Mouse (Mus musculus) kidney, postnatal 0 days (tissue): ENCODE data around the gene Npr3. TPM values are rescaled to one million over a fixed set of nuclear protein-coding genes. Genes with fewer than 3 reads are reported as not detected.

Experiments
- ATAC-seq: fragments of 200-750 bp; cut with Nextera tagmentation; replicated peaks from 2 replicates; pipeline ENCODE4 v1.8.0; 2017; ENCODE audit warnings: low read depth, moderate number of reproducible peaks, moderate TSS enrichment, moderate library complexity; ENCODE audit not compliant: low FRiP score
- DNase-seq: peaks from one replicate; pipeline ENCODE4 v3.0.0-alpha.2; 2016; ENCODE audit warnings: low spot score
- H3K27ac ChIP-seq: fragments of 300-500 bp; sonication (generic); 2 replicates; pipeline ENCODE4 v1.5.1; 2014; ENCODE audit warnings: mild to moderate bottlenecking
- H3K27me3 ChIP-seq: fragments of 300-500 bp; sonication (generic); 2 replicates; pipeline ENCODE4 v1.6.1; 2014; ENCODE audit warnings: low read length, mixed read lengths; ENCODE audit not compliant: insufficient read depth
- H3K36me3 ChIP-seq: fragments of 300-500 bp; sonication (generic); 2 replicates; pipeline ENCODE4 v1.6.1; 2014; ENCODE audit warnings: low read length, mixed read lengths; ENCODE audit not compliant: insufficient read depth
- H3K4me1 ChIP-seq: fragments of 300-500 bp; sonication (generic); replicated peaks from 2 replicates; pipeline ENCODE4 v1.6.1; 2014; ENCODE audit warnings: antibody characterized with exemption, low read length, mixed read lengths; ENCODE audit not compliant: insufficient read depth
- H3K4me2 ChIP-seq: fragments of 300-500 bp; sonication (generic); 2 replicates; pipeline ENCODE4 v1.6.1; 2014; ENCODE audit warnings: mild to moderate bottlenecking, low read length, moderate library complexity, mixed read lengths
- H3K4me3 ChIP-seq: fragments of 300-500 bp; sonication (generic); replicated peaks from 2 replicates; pipeline ENCODE4 v1.5.1; 2014; ENCODE audit warnings: low read depth, low read length
- H3K9ac ChIP-seq: fragments of 300-500 bp; sonication (generic); 2 replicates; pipeline ENCODE4 v1.6.1; 2014; ENCODE audit warnings: low read depth, low read length
- H3K9me3 ChIP-seq: fragments of 300-500 bp; sonication (generic); replicated peaks from 2 replicates; pipeline ENCODE4 v1.6.1; 2016; ENCODE audit warnings: low read length, inconsistent platforms, mixed read lengths
- CTCF ChIP-seq: IDR thresholded peaks from 2 replicates; pipeline ENCODE4 v1.5.1; 2016; ENCODE audit warnings: antibody characterized with exemption, low read depth, mild to moderate bottlenecking, moderate library complexity
- WGBS: fragments of 180-500 bp; shearing (Covaris S2); extraction: QIAGEN DNeasy Blood & Tissue Kit; methylation state at CpG from one replicate; pipeline ENCODE4 v1.1.7; 2014; 5-methylcytosine and 5-hydroxymethylcytosine counted together
- polyA plus RNA-seq: library from polyadenylated mRNA; unstranded; fragments of >200 nt; fragmentation: Nextera tagmentation; extraction: Ambion mirVana; gene quantifications from 2 replicates; pipeline ENCODE4 v1.2.1, GENCODE M21; 2015

Npr3 gene
- polyA plus RNA-seq, result 4.8 and 5.2 TPM in 2 replicates

DNA sequence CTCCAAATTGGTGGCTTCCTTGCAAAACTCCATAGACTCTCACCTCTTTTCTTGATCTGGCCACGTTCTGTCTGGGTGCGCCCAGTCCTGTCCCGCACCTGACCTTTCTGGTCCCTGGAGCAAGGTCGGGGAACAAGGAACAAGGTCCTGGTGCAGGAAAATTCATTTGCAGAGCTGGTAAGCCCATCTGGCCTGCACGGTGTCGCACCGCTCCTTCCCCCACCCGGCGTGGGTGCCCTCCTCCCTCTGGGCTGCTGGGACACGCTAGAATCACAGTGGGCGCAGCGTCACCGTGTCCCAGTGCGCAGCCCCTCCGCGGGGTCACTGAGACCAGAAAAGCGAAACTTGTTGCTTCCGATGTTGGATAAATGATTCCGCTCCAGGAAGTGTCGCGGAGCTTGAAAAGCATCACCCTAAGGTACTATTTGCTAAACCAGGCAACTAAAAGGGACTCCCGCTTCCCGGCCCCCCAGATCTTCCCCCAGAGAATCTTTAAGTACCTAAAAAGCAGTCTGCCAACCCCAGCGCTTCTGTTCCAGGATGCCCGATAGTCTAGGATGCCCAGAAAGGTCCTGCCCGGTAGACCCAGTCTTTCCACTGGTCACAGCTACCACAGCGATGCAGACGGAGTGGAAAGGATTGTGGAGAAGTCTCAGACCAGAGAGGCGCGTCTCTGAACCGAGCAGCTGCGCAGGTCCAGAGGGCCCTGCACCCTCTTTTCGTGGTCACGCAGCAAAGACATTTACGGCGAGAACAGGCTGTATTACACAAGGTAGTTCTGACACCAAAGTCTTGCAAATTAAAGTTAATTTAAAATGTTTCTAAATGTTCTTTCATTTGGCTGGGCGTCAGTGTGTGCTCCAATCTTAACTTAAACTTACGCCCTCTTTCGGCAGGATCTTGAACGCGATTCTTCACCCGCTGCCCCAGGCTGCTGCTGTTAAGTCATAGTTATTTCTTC, at the start of gene Npr3:
TSS of gene Npr3 (minus strand) at position 717 of the 961 bp plus-strand sequence.
- peak within 1 kb of the TSS; percentile 93 for H3K4me2 ChIP-seq
- peaks cover 14% of the 10 kb centered on the region for H3K27me3 ChIP-seq
- H3K27ac ChIP-seq, result peak within 1 kb of the TSS; percentile 68
- H3K9ac ChIP-seq, result peak within 1 kb of the TSS; percentile 48
- peak; percentile 64 for TF ChIP-seq CTCF
- H3K4me1 ChIP-seq, result peaks cover 15% of the 10 kb centered on the region; the same call in 1 of the 2 replicates
- peak; percentile 90 for DNase-seq
- 0 out of 2 replicates have a peak, but pooled peaks have one; percentile 29 for ATAC-seq
- H3K36me3 ChIP-seq, result no peaks in the 10 kb centered on the region
- peak within 1 kb of the TSS; percentile 53 for H3K4me3 ChIP-seq
- WGBS, result 0% methylated on average over 42 of the region's 42 CpGs
- no peaks in the 10 kb centered on the region for H3K9me3 ChIP-seq

DNA sequence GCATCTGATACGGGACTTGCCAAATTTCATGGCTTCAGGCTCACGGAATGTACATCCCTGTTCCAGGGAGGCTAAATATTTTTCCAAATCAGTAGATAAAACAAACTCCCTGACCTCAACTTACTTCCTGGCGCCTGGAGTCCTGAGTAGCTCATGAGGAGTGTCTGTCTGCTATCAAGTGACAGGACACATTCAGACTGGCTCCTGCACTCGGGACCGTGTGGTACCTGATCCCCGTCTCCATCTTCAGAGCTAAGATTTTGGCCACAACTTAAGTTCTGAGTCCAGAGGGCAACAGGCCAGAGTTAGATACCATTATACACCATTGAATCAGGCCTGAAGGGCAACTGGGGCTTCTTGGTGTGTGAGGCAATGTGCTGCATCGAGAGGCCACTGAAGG, 49.0 kb upstream of the Npr3 start:
- Histone ChIP-seq H3K27ac (no peak overlapping the region), H3K27me3 (no peaks in the 10 kb centered on the region), H3K9ac (no peak overlapping the region), H3K9me3 (no peaks in the 10 kb centered on the region), H3K36me3 (no peaks in the 10 kb centered on the region), H3K4me3 (no peak overlapping the region), H3K4me1 (no peaks in the 10 kb centered on the region), H3K4me2 (no peak overlapping the region)
- WGBS, result 61% methylated on average over 7 of the region's 7 CpGs
- DNase-seq (no peak), ATAC-seq (no peak)
- TF ChIP-seq CTCF, result no peak

DNA sequence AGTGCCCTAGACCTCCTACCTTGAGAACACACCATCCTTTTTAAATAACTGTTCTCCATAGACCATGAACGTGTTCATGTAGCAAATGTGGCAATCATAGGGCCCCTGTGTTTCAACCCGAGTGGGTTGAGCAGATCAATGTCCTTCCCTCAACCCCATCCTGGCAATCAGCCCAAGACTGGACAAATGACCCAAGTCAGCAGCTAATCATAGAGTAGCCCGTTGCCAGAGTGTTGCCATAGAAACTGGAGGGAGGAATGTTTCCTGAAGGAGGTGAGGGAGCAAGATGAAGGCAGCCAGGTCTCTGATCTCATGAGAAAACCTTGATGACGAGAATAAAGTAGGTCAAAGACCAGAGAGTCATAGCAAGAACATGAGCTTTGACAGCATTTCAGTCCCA, 47.1 kb upstream of the Npr3 start:
- ATAC-seq (no peak), DNase-seq (no peak)
- Histone ChIP-seq H3K4me3 (no peak overlapping the region), H3K27me3 (no peaks in the 10 kb centered on the region), H3K9me3 (no peaks in the 10 kb centered on the region), H3K4me2 (no peak overlapping the region), H3K9ac (no peak overlapping the region), H3K4me1 (no peaks in the 10 kb centered on the region), H3K27ac (no peak overlapping the region), H3K36me3 (no peaks in the 10 kb centered on the region)
- WGBS, result 37% methylated on average over 4 of the region's 4 CpGs
- TF ChIP-seq CTCF, result no peak

DNA sequence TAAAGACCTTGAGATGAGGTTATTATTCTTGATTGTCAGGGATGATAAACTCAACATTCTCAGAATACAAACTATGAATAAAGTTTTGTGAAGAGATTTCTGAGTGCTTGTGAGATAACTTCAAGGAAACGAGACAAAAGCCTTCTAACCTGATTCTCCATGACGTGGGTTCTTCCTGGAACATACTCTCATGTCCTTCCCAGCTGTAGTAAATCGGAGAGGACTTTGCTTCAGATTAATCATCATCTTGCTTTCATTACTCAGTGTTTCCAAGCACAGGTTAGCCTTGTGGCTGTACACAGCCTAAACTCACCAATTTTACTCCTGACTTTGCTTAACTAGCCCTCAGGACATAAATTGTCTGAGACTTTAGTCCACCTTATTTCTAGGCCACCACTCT, 45.1 kb upstream of the Npr3 start:
- Histone ChIP-seq H3K9ac (no peak overlapping the region), H3K9me3 (no peaks in the 10 kb centered on the region), H3K4me1 (no peaks in the 10 kb centered on the region), H3K27me3 (no peaks in the 10 kb centered on the region), H3K27ac (no peak overlapping the region), H3K4me2 (no peak overlapping the region), H3K36me3 (no peaks in the 10 kb centered on the region), H3K4me3 (no peak overlapping the region)
- no peak for ATAC-seq
- no peak for TF ChIP-seq CTCF
- DNase-seq, result no peak
- WGBS, result 80% methylated on average over 3 of the region's 3 CpGs

DNA sequence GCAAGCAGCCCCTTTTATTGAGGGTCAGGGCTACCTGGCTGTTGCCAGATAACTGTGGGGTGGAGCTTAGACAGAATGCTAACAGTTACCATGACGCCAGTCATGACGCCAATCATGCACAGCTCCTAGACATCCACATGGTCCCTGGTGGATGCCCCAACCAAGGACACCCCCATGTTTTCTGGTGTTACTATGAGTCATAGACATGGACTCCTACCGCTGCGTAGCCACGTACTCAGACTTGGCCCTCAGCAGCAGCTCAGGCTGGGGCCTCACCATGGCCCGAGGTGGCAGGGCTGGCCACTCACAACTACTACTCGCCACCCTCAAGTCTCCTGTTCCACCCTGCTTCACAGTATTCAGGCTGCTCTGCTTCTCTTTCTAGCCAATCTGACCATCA, 44.1 kb upstream of the Npr3 start:
- Histone ChIP-seq H3K9ac (no peak overlapping the region), H3K27me3 (no peaks in the 10 kb centered on the region), H3K4me1 (no peaks in the 10 kb centered on the region), H3K9me3 (no peaks in the 10 kb centered on the region), H3K4me3 (no peak overlapping the region), H3K4me2 (no peak overlapping the region), H3K27ac (no peak overlapping the region), H3K36me3 (no peaks in the 10 kb centered on the region)
- TF ChIP-seq CTCF, result no peak
- DNase-seq (no peak), ATAC-seq (no peak)
- 93% methylated on average over 7 of the region's 7 CpGs for WGBS

DNA sequence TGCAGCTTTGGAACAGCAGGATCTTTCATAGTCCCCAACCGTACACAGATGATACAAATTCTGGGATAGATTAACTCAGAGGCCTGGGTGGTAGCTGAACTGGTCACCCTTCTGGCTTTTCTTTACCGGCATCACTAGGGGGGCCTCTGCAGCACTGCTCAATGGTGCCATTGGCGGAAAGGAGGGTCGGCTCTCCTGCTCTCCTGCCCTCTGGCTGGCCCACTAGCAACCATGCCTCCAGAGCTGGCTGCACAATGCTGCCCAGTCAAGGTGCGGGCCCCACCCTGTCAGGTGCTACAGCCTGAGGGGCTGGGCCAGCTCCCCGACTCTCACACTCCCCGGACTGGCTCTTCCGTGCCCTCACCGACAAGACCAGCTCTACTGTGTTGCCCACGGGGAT, 43.1 kb upstream of the Npr3 start:
- TF ChIP-seq CTCF, result no peak
- H3K9me3 ChIP-seq, result no peaks in the 10 kb centered on the region
- DNase-seq, result no peak
- no peaks in the 10 kb centered on the region for H3K36me3 ChIP-seq
- 89% methylated on average over 10 of the region's 10 CpGs for WGBS
- no peak overlapping the region for H3K9ac ChIP-seq
- H3K4me2 ChIP-seq, result no peak overlapping the region
- no peaks in the 10 kb centered on the region for H3K27me3 ChIP-seq
- H3K27ac ChIP-seq, result no peak overlapping the region
- no peak overlapping the region for H3K4me3 ChIP-seq
- ATAC-seq, result 0 out of 2 replicates have a peak, but pooled peaks have one; percentile 17
- no peaks in the 10 kb centered on the region for H3K4me1 ChIP-seq
